Mouse (Mus musculus) CH12.LX (cell line): Measurements from ENCODE around the gene Olfr476. TPM values are rescaled to one million over a fixed set of nuclear protein-coding genes. Genes with fewer than 3 reads are reported as not detected.
"Not testable (repeated sequence)": the region's sequence is repeated elsewhere in the genome, so short reads cannot be mapped to it uniquely, and the experiment has no call there.

Experiments
- DNase-seq: peaks from one replicate; pipeline ENCODE4 v3.0.0-alpha.2; 2013; ENCODE audit errors: extremely low read depth
- H3K27ac ChIP-seq: 2 replicates; pipeline ENCODE4 v1.5.1; 2012; ENCODE audit warnings: low read depth, mild to moderate bottlenecking, control low read depth, moderate library complexity; ENCODE audit not compliant: insufficient read depth
- H3K27me3 ChIP-seq: replicated peaks from 2 replicates; pipeline ENCODE3; 2012; ENCODE audit warnings: inconsistent platforms
- H3K36me3 ChIP-seq, 2 experiments: replicated peaks in 1 of 2; 2 replicates each; pipeline versions ENCODE3 to v1.6.1; 2012; ENCODE audit warnings: inconsistent platforms in 1 of 2, low read length in 1 of 2, mild to moderate bottlenecking in 1 of 2, mixed read lengths in 1 of 2, moderate library complexity in 1 of 2; ENCODE audit not compliant: control insufficient read depth in 1 of 2, insufficient read depth in 1 of 2
- H3K4me1 ChIP-seq, 2 experiments: 2 replicates each; pipeline ENCODE4 v1.6.1; 2012; ENCODE audit warnings: inconsistent platforms in 1 of 2, moderate library complexity in 1 of 2; ENCODE audit not compliant: insufficient read depth in 2 of 2, control insufficient read depth in 1 of 2
- H3K4me2 ChIP-seq: 2 replicates; pipeline ENCODE4 v1.6.1; 2012; ENCODE audit warnings: low read depth, mild to moderate bottlenecking, control low read depth; ENCODE audit not compliant: poor library complexity, insufficient read depth, severe bottlenecking
- H3K4me3 ChIP-seq, 3 experiments: fragments of 150-350 bp in 1 of 3; sonication (generic) in 1 of 3; replicated peaks in 1 of 3; 2 replicates each; pipeline versions ENCODE3 to v1.5.1; 2011 to 2012; ENCODE audit warnings: low read depth in 2 of 3, low read length in 2 of 3, mild to moderate bottlenecking in 2 of 3, moderate library complexity in 2 of 3, control low read depth in 1 of 3, improper control_type of control experiment in 1 of 3, inconsistent platforms in 1 of 3, mixed read lengths in 1 of 3; ENCODE audit not compliant: poor library complexity in 1 of 3
- H3K79me2 ChIP-seq: replicated peaks from 2 replicates; pipeline ENCODE4 v1.6.1; 2012; ENCODE audit warnings: mild to moderate bottlenecking, moderate library complexity; ENCODE audit not compliant: control insufficient read depth, poor library complexity, insufficient read depth, severe bottlenecking; ENCODE audit errors: extremely low read depth
- H3K9ac ChIP-seq: 2 replicates; pipeline ENCODE4 v1.6.1; 2012; ENCODE audit warnings: low read depth, mild to moderate bottlenecking, control low read depth, moderate library complexity; ENCODE audit not compliant: insufficient read depth
- H3K9me3 ChIP-seq: replicated peaks from 2 replicates; pipeline ENCODE3; 2012; ENCODE audit warnings: low read length, inconsistent platforms, mixed read lengths
- BHLHE40 ChIP-seq: IDR thresholded peaks from 2 replicates; pipeline ENCODE4 v1.6.1; 2011; ENCODE audit warnings: mild to moderate bottlenecking, low read depth, low read length, improper control_type of control experiment
- CHD2 ChIP-seq: IDR thresholded peaks from 2 replicates; pipeline ENCODE4 v1.6.1; 2011; ENCODE audit warnings: low read length, improper control_type of control experiment
- E2F4 ChIP-seq: IDR thresholded peaks from 2 replicates; pipeline ENCODE4 v1.6.1; 2011; ENCODE audit warnings: low read depth, low read length, improper control_type of control experiment; ENCODE audit not compliant: insufficient replicate concordance
- ELF1 ChIP-seq: IDR thresholded peaks from 2 replicates; pipeline ENCODE4 v1.6.1; 2014; ENCODE audit warnings: low read depth, mild to moderate bottlenecking, inconsistent platforms, low read length, improper control_type of control experiment
- EP300 ChIP-seq: IDR thresholded peaks from 2 replicates; pipeline ENCODE4 v1.6.1; 2011; ENCODE audit warnings: low read length, improper control_type of control experiment
- ETS1 ChIP-seq: conservative IDR thresholded peaks from 2 replicates; pipeline ENCODE4 v1.6.1; 2012; ENCODE audit warnings: low read depth, mild to moderate bottlenecking, inconsistent platforms, low read length, improper control_type of control experiment, moderate library complexity
- GABPA ChIP-seq: IDR thresholded peaks from 2 replicates; pipeline ENCODE4 v1.6.1; 2012; ENCODE audit warnings: low read depth, low read length, improper control_type of control experiment, inconsistent platforms; ENCODE audit not compliant: insufficient replicate concordance
- HCFC1 ChIP-seq: IDR thresholded peaks from 2 replicates; pipeline ENCODE4 v1.6.1; 2012; ENCODE audit warnings: low read depth, mild to moderate bottlenecking, inconsistent platforms, low read length, improper control_type of control experiment
- IRF4 ChIP-seq: IDR thresholded peaks from 2 replicates; pipeline ENCODE4 v1.6.1; 2014; ENCODE audit warnings: low read depth, mild to moderate bottlenecking, inconsistent platforms, low read length, improper control_type of control experiment
- JUN ChIP-seq: IDR thresholded peaks from 2 replicates; pipeline ENCODE4 v1.6.1; 2011; ENCODE audit warnings: low read depth, mild to moderate bottlenecking, low read length, improper control_type of control experiment, moderate library complexity; ENCODE audit not compliant: insufficient read depth
- JUND ChIP-seq: conservative IDR thresholded peaks from 2 replicates; pipeline ENCODE4 v1.6.1; 2011; ENCODE audit warnings: low read depth, low read length, improper control_type of control experiment
- KAT2A ChIP-seq: IDR thresholded peaks from 2 replicates; pipeline ENCODE4 v1.6.1; 2012; ENCODE audit warnings: low read length, improper control_type of control experiment, inconsistent platforms; ENCODE audit not compliant: insufficient replicate concordance
- MEF2A ChIP-seq: IDR thresholded peaks from 2 replicates; pipeline ENCODE4 v1.6.1; 2014; ENCODE audit warnings: low read depth, mild to moderate bottlenecking, inconsistent platforms, low read length, improper control_type of control experiment, borderline replicate concordance
- NELFE ChIP-seq: IDR thresholded peaks from 2 replicates; pipeline ENCODE4 v1.6.1; 2011; ENCODE audit warnings: low read depth, low read length, improper control_type of control experiment
- PAX5 ChIP-seq: IDR thresholded peaks from 2 replicates; pipeline ENCODE4 v1.6.1; 2012; ENCODE audit warnings: low read length, inconsistent platforms, mixed read lengths
- POLR2A ChIP-seq: IDR thresholded peaks from 2 replicates; pipeline ENCODE4 v1.6.1; 2011; ENCODE audit warnings: low read depth, mild to moderate bottlenecking, improper control_type of control experiment, low read length
- RCOR1 ChIP-seq: conservative IDR thresholded peaks from 2 replicates; pipeline ENCODE4 v1.6.1; 2012; ENCODE audit warnings: low read depth, mild to moderate bottlenecking, inconsistent platforms, low read length, improper control_type of control experiment
- SIN3A ChIP-seq: IDR thresholded peaks from 2 replicates; pipeline ENCODE4 v1.6.1; 2012; ENCODE audit warnings: low read length, improper control_type of control experiment, inconsistent platforms
- SMC3 ChIP-seq: IDR thresholded peaks from 2 replicates; pipeline ENCODE4 v1.6.1; 2011; ENCODE audit warnings: low read depth, low read length, improper control_type of control experiment
- TBP ChIP-seq: conservative IDR thresholded peaks from 2 replicates; pipeline ENCODE4 v1.6.1; 2011; ENCODE audit warnings: low read depth, low read length, improper control_type of control experiment
- TCF12 ChIP-seq: IDR thresholded peaks from 2 replicates; pipeline ENCODE4 v1.6.1; 2014; ENCODE audit warnings: low read depth, mild to moderate bottlenecking, inconsistent platforms, low read length, improper control_type of control experiment
- USF2 ChIP-seq: conservative IDR thresholded peaks from 2 replicates; pipeline ENCODE4 v1.6.1; 2011; ENCODE audit warnings: low read depth, low read length, improper control_type of control experiment
- ZC3H11A ChIP-seq: IDR thresholded peaks from 2 replicates; pipeline ENCODE4 v1.6.1; 2012; ENCODE audit warnings: low read depth, mild to moderate bottlenecking, inconsistent platforms, low read length, improper control_type of control experiment
- ZMIZ1 ChIP-seq: IDR thresholded peaks from 2 replicates; pipeline ENCODE4 v1.6.1; 2012; ENCODE audit warnings: low read depth, mild to moderate bottlenecking, inconsistent platforms, low read length, improper control_type of control experiment
- dilution Hi-C: fragments of 300-500 bp; cut with MboI; formaldehyde crosslinking; loops from 2 replicates; pipeline ENCODE4 v1.14.3; 2020; ENCODE audit warnings: low sequenced_read_pairs; ENCODE audit not compliant: extremely low pct_unique_long_range_greater_than_20kb, extremely low pct_ligation_motif_present
- in situ Hi-C: fragments of 300-500 bp; cut with MboI; formaldehyde crosslinking; loops from 3 replicates; pipeline ENCODE4 v1.14.3; 2019; ENCODE audit warnings: low sequenced_read_pairs, low pct_ligation_motif_present, low pct_unique_long_range_greater_than_20kb, mixed read lengths
- polyA plus RNA-seq: library from polyadenylated mRNA; unstranded; fragments of >175 nt; gene quantifications from 2 replicates; pipeline ENCODE4 v1.2.1, GENCODE M21; 2012; ENCODE audit warnings: low read depth; ENCODE audit not compliant: insufficient read length
- total RNA-seq, 2 experiments: library from RNA; depleted of rRNA; stranded (reverse); fragments of 300-350 nt in 1 of 2; fragments of >200 nt in 1 of 2; gene quantifications; 2 replicates each; pipeline ENCODE4 v1.2.3; 2012 to 2014

The Olfr476 gene
- total RNA-seq (2012; rRNA removed): not detected in 2 replicates
- total RNA-seq (2014; rRNA removed): not detected in 2 replicates
- polyA plus RNA-seq: not detected in 2 replicates

DNA sequence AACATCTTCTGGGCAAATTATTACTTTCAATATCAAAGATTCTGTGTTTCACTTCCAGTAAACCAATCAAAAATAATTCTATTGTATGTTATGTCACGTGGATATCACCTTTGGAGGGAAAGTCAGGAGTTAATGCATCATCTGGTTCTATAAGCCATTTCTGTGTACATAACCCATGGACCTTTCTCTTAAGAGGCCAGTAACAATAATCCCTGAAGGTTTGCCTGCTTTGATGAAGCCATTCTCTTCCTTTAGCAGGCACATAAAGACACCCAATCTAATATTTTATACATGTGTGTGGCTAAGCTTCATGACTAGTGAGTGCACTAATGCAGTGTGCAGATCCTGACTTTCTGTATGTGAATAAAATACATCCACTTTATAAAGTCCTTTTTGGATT is at the start of gene Olfr476:
Olfr476 (plus strand) TSS at position 301 of the 400 bp plus-strand sequence.
- no peak for DNase-seq
- no peak within 1 kb of the TSS for H3K9ac ChIP-seq
- dilution Hi-C loops (no loop called here), in situ Hi-C loops (no loop called here)
- H3K36me3 ChIP-seq: no peaks in the 10 kb centered on the region
- no peak within 1 kb of the TSS for H3K4me3 ChIP-seq
- H3K4me2 ChIP-seq: no peak within 1 kb of the TSS
- H3K4me1 ChIP-seq: no peaks in the 10 kb centered on the region
- no peak for TF ChIP-seq ZC3H11A
- TF ChIP-seq MEF2A: no peak
- TF ChIP-seq NELFE: no peak
- no peak for TF ChIP-seq JUN
- TF ChIP-seq EP300: no peak
- no peak for TF ChIP-seq BHLHE40
- no peak for TF ChIP-seq SMC3
- no peak for TF ChIP-seq KAT2A
- TF ChIP-seq RCOR1: no peak
- TF ChIP-seq ELF1: no peak
- no peak for TF ChIP-seq CHD2
- TF ChIP-seq IRF4: no peak
- no peak for TF ChIP-seq PAX5
- no peak for TF ChIP-seq E2F4
- no peak for TF ChIP-seq GABPA
- no peak for TF ChIP-seq SIN3A
- no peak for TF ChIP-seq TCF12
- no peak for TF ChIP-seq USF2
- H3K27me3 ChIP-seq: peaks cover 10% of the 10 kb centered on the region
- no peak within 1 kb of the TSS for H3K27ac ChIP-seq
- H3K79me2 ChIP-seq: no peaks in the 10 kb centered on the region
- no peaks in the 10 kb centered on the region for H3K9me3 ChIP-seq

DNA sequence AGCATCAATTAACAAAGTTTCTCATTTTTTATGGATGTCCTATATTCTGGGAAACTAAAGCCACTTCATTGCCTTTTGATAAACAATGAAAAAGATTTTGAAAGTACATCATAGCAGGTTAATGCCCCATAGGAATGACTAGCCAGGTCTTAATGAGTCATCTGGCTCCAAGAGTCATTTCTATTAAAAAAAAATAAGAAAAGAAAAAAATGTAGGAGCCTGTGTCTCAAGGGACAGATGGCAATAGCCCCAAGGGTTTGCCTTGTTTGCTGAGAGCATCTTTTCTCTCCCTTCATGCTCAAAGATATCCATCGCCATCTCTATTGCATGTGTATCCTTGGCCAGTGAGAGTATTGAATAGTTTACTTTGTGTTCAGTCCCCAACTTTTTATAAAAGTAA is 34.5 kb upstream of the Olfr476 start, which contains the start of gene Olfr473:
Olfr473 (plus strand) TSS at position 301 of the 400 bp plus-strand sequence.
- dilution Hi-C loops: no loop called here
- Histone ChIP-seq H3K9ac (no peak within 1 kb of the TSS), H3K27me3 (peaks cover 26% of the 10 kb centered on the region), H3K9me3 (no peaks in the 10 kb centered on the region), H3K4me3 (no peak within 1 kb of the TSS), H3K27ac (no peak within 1 kb of the TSS), H3K79me2 (no peaks in the 10 kb centered on the region)
- in situ Hi-C loops: no loop called here
- no peak for DNase-seq
- TF ChIP-seq HCFC1: no peak
- TF ChIP-seq ZMIZ1: no peak
- no peak for TF ChIP-seq TBP
- no peak for TF ChIP-seq IRF4
- no peak for TF ChIP-seq POLR2A
- no peak for TF ChIP-seq ETS1
- TF ChIP-seq SMC3: no peak
- no peak for TF ChIP-seq JUND
- TF ChIP-seq, all 38 proteins: peak for 0
- no peaks in the 10 kb centered on the region for H3K4me1 ChIP-seq
- no peak within 1 kb of the TSS for H3K4me2 ChIP-seq
- H3K36me3 ChIP-seq: no peaks in the 10 kb centered on the region

DNA sequence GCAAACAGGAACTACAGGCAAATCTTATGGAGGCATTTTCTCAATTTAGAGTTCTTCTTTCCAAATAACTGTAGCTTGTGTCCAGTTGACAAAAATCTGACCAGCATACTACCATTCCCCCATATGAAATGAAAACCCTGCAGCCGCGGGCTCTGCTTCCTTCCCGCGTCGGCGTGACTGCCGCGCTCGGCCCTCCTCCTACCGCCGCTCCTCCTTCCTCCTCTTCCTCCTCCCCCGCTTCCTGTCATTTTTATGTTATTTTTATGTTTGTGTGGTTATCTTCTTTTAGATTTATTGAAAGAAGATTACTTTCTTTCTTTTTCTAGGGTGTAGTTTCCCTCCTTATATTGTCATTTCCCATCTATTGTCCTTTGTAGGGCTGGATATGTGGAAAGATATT is 12.1 kb upstream of the Olfr476 start:
- in situ Hi-C loops, H3K9ac ChIP-seq, H3K79me2 ChIP-seq, H3K36me3 ChIP-seq, dilution Hi-C loops, H3K4me2 ChIP-seq, H3K9me3 ChIP-seq, DNase-seq, H3K27ac ChIP-seq, H3K4me1 ChIP-seq, H3K4me3 ChIP-seq: not testable (repeated sequence)
- H3K27me3 ChIP-seq: peaks cover 17% of the 10 kb centered on the region
